Mouse (Mus musculus) forebrain, embryonic 13.5 days (tissue): ENCODE results near the gene Rcl1. TPM values are rescaled to one million over a fixed set of nuclear protein-coding genes. Genes with fewer than 3 reads are reported as not detected.

Experiments
- ATAC-seq: fragments of 200-750 bp; cut with Nextera tagmentation; 2 replicates; pipeline ENCODE4 v1.8.0; 2017
- H3K27ac ChIP-seq: fragments of 300-500 bp; sonication (generic); 2 replicates; pipeline ENCODE4 v1.5.1; 2015; ENCODE audit warnings: inconsistent platforms, mild to moderate bottlenecking, moderate library complexity
- H3K27me3 ChIP-seq: fragments of 300-500 bp; sonication (generic); 2 replicates; pipeline ENCODE4 v1.6.1; 2015; ENCODE audit warnings: mild to moderate bottlenecking, inconsistent platforms
- H3K36me3 ChIP-seq: fragments of 300-500 bp; sonication (generic); 2 replicates; pipeline ENCODE4 v1.6.1; 2015; ENCODE audit warnings: mild to moderate bottlenecking, inconsistent platforms; ENCODE audit not compliant: poor library complexity, severe bottlenecking
- H3K4me1 ChIP-seq: fragments of 300-500 bp; sonication (generic); 2 replicates; pipeline ENCODE4 v1.6.1; 2015; ENCODE audit warnings: inconsistent platforms
- H3K4me2 ChIP-seq: fragments of 300-500 bp; sonication (generic); 2 replicates; pipeline ENCODE4 v1.6.1; 2015; ENCODE audit warnings: inconsistent platforms, mild to moderate bottlenecking, moderate library complexity
- H3K4me3 ChIP-seq: fragments of 300-500 bp; sonication (generic); 2 replicates; pipeline ENCODE4 v1.5.1; 2015; ENCODE audit warnings: mild to moderate bottlenecking, inconsistent platforms
- H3K9ac ChIP-seq: fragments of 300-500 bp; sonication (generic); 2 replicates; pipeline ENCODE4 v1.6.1; 2015; ENCODE audit warnings: mild to moderate bottlenecking, inconsistent platforms
- H3K9me3 ChIP-seq: fragments of 300-500 bp; sonication (generic); replicated peaks from 2 replicates; pipeline ENCODE4 v1.6.1; 2016; ENCODE audit warnings: inconsistent platforms
- WGBS: fragments of 180-500 bp; shearing (Covaris S2); methylation state at CpG from one replicate; pipeline ENCODE4 v1.1.7; 2015; 5-methylcytosine and 5-hydroxymethylcytosine counted together
- microRNA counts: library from miRNA; unstranded; fragments of <30 nt; microRNA quantifications from one replicate; lab custom pipeline; 2016
- microRNA-seq: library from miRNA; unstranded; fragments of <30 nt; microRNA quantifications from one replicate; pipeline ENCODE4, GENCODE M21; 2016
- polyA plus RNA-seq: library from polyadenylated mRNA; unstranded; fragments of >200 nt; fragmentation: Nextera tagmentation; extraction: Ambion mirVana; gene quantifications from 2 replicates; pipeline ENCODE4 v1.2.1, GENCODE M21; 2015

The Rcl1 gene
- polyA plus RNA-seq, 1 experiment from 2014 or later = 37.7 TPM

GRCm38 (mm10) chr19:29158486-29158885 is 57.3 kb downstream of the Rcl1 start:
- no peak overlapping the region for H3K27ac ChIP-seq
- 86% methylated on average over 3 of the region's 3 CpGs for WGBS

GRCm38 (mm10) chr19:29163817-29164527 is 62.8 kb downstream of the Rcl1 start:
- H3K4me2 ChIP-seq = no peak overlapping the region
- 92% methylated on average over 4 of the region's 4 CpGs for WGBS
- H3K4me3 ChIP-seq = no peak overlapping the region
- H3K9ac ChIP-seq = no peak overlapping the region
- no peak overlapping the region for H3K27ac ChIP-seq
- no peaks in the 10 kb centered on the region for H3K36me3 ChIP-seq
- no peaks in the 10 kb centered on the region for H3K27me3 ChIP-seq
- H3K4me1 ChIP-seq = peaks cover 7% of the 10 kb centered on the region; the same call in 1 of the 2 replicates
- no peaks in the 10 kb centered on the region for H3K9me3 ChIP-seq
- no peak for ATAC-seq

More at GRCm38 (mm10) chr19:29158486-29158885, 57.3 kb downstream of the Rcl1 start:
- Histone ChIP-seq H3K27me3 (no peaks in the 10 kb centered on the region), H3K4me1 (no peaks in the 10 kb centered on the region), H3K36me3 (no peaks in the 10 kb centered on the region), H3K9ac (no peak overlapping the region), H3K4me2 (no peak overlapping the region), H3K4me3 (no peak overlapping the region), H3K9me3 (no peaks in the 10 kb centered on the region)
- ATAC-seq = no peak

DNA sequence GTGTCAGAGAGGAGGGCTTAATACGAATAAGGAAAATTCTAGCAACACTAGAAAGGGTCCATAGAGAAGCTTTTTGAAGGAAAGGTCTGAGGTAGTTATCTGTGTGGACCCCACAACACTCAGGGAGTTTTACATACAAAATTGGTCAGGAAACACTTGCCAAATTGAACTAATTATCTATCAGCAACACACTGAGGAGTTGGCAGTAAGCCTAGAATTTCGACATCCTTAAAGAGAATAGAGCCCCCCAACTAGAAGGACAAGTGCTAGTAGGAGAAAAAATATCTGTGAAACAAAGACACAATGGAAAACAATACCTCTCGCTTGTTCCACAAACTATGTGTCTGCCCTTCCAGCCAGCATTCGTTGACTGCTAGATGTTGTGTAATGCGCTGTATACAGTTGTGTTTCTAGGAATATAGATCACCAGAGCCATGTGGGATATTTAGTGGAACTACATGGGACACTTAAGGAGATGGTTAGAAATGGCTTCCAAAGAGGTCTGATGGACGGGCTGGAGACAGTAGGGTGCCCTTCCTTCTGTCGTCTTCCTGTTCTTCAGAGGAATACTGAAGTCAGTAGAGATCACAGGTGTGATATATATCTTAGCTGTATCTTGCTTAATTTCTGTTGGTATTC is 63.5 kb downstream of the Rcl1 start:
- no peaks in the 10 kb centered on the region for H3K9me3 ChIP-seq
- no peak overlapping the region for H3K9ac ChIP-seq
- H3K27ac ChIP-seq = no peak overlapping the region
- H3K4me3 ChIP-seq = no peak overlapping the region
- H3K4me1 ChIP-seq = peaks cover 7% of the 10 kb centered on the region; the same call in 1 of the 2 replicates
- no peaks in the 10 kb centered on the region for H3K36me3 ChIP-seq
- WGBS = 71% methylated on average over 7 of the region's 7 CpGs
- H3K27me3 ChIP-seq = no peaks in the 10 kb centered on the region
- no peak overlapping the region for H3K4me2 ChIP-seq
- ATAC-seq = no peak

- H3K27ac ChIP-seq = no peak overlapping the region
- 83% methylated on average over 6 of the region's 6 CpGs for WGBS
- H3K9me3 ChIP-seq = no peaks in the 10 kb centered on the region
- H3K4me1 ChIP-seq = peaks cover 7% of the 10 kb centered on the region; the same call in 1 of the 2 replicates
- no peak for ATAC-seq
- no peak overlapping the region for H3K4me3 ChIP-seq
- H3K36me3 ChIP-seq = no peaks in the 10 kb centered on the region
- H3K27me3 ChIP-seq = no peaks in the 10 kb centered on the region
- H3K4me2 ChIP-seq = no peak overlapping the region
- no peak overlapping the region for H3K9ac ChIP-seq
Observed at GRCm38 (mm10) chr19:29167938-29168337, 66.8 kb downstream of the Rcl1 start.

GRCm38 (mm10) chr19:29180336-29180735 is 79.2 kb downstream of the Rcl1 start:
- H3K36me3 ChIP-seq = no peaks in the 10 kb centered on the region
- H3K27me3 ChIP-seq = no peaks in the 10 kb centered on the region
- no peak for ATAC-seq
- no peak overlapping the region for H3K27ac ChIP-seq
- H3K4me2 ChIP-seq = no peak overlapping the region
- H3K4me3 ChIP-seq = no peak overlapping the region
- H3K4me1 ChIP-seq = 0 out of 2 replicates have a peak, but pooled peaks cover 3% of the 10 kb centered on the region
- no peaks in the 10 kb centered on the region; the same call in 1 of the 2 replicates for H3K9me3 ChIP-seq
- WGBS = 91% methylated on average over 4 of the region's 4 CpGs
- no peak overlapping the region for H3K9ac ChIP-seq

GRCm38 (mm10) chr19:29182166-29182565 is 81.0 kb downstream of the Rcl1 start:
- Histone ChIP-seq H3K9me3 (no peaks in the 10 kb centered on the region; the same call in 1 of the 2 replicates), H3K9ac (no peak overlapping the region), H3K27ac (no peak overlapping the region), H3K4me2 (no peak overlapping the region), H3K27me3 (no peaks in the 10 kb centered on the region), H3K4me3 (no peak overlapping the region), H3K36me3 (no peaks in the 10 kb centered on the region), H3K4me1 (0 out of 2 replicates have a peak, but pooled peaks cover 3% of the 10 kb centered on the region)
- WGBS = 89% methylated on average over 5 of the region's 5 CpGs
- ATAC-seq = no peak

GRCm38 (mm10) chr19:29185122-29185521 is 83.9 kb downstream of the Rcl1 start:
- Histone ChIP-seq H3K4me3 (no peak overlapping the region), H3K9ac (no peak overlapping the region), H3K9me3 (no peaks in the 10 kb centered on the region), H3K27me3 (no peaks in the 10 kb centered on the region), H3K36me3 (no peaks in the 10 kb centered on the region), H3K4me2 (no peak overlapping the region), H3K4me1 (0 out of 2 replicates have a peak, but pooled peaks cover 3% of the 10 kb centered on the region), H3K27ac (no peak overlapping the region)
- WGBS = 12% methylated on average over 7 of the region's 7 CpGs
- ATAC-seq = no peak

DNA sequence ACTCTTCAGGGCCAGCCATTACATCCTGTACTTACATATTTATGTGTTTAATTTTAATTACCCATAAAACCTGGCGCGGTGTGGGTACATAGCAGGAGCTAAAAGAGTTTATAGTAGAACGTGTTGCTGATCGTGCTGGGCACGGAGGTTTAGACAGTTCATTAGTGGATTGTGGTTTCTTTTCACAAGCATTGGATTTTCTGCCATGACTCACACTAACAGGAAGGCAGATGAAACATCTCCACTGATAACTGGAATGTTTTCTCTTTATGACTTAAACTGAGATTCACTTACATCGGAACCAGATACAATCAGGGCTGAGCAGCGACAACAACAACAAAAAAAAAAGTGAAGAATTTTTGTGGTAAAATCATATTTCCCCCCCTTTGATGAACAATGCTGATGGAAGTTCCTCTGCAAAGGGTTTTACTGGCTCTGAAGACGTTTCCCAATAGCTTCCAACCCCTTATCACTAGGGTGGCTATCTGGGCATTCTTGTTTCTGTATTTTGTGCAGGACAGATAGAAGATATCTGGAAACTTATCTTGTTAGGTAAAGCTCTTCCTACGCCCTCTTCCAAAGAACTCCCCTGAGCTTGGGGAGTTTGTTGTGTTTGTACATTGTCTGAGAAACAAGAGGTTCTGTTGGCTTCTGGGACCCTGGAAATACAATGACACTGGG is 84.5 kb downstream of the Rcl1 start:
- Histone ChIP-seq H3K9ac (no peak overlapping the region), H3K9me3 (no peaks in the 10 kb centered on the region), H3K27ac (no peak overlapping the region), H3K36me3 (no peaks in the 10 kb centered on the region), H3K4me2 (no peak overlapping the region), H3K4me1 (0 out of 2 replicates have a peak, but pooled peaks cover 3% of the 10 kb centered on the region), H3K4me3 (no peak overlapping the region), H3K27me3 (no peaks in the 10 kb centered on the region)
- ATAC-seq = no peak
- 57% methylated on average over 9 of the region's 9 CpGs for WGBS

DNA sequence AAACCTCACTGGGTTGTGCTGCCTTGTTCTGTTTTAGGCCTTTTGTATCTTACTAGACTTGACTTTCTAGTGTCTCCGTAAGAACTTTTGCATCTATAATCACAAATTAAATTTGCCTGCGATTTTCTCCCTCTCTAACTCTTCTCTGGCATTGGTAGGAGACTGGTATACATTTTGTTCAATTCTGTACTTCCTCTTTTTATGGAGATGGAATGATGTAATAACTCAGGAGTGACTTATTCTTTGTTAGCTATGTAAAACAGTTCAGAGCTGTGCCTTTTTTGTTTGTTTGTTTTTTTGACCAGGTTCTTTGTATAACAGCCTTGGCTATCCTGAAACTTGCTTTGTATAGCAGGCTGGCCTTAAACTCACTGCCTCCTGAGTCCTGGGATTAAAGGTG is 87.7 kb downstream of the Rcl1 start:
- H3K4me2 ChIP-seq = no peak overlapping the region
- no peak overlapping the region for H3K9ac ChIP-seq
- ATAC-seq = no peak
- no peaks in the 10 kb centered on the region for H3K36me3 ChIP-seq
- H3K9me3 ChIP-seq = no peaks in the 10 kb centered on the region
- WGBS = 91% methylated on average over 2 of the region's 2 CpGs
- 0 out of 2 replicates have a peak, but pooled peaks cover 3% of the 10 kb centered on the region for H3K4me1 ChIP-seq
- H3K27me3 ChIP-seq = no peaks in the 10 kb centered on the region
- H3K27ac ChIP-seq = no peak overlapping the region
- H3K4me3 ChIP-seq = no peak overlapping the region

MicroRNAs within 50 kb of the gene (microRNA counts, 519-probe panel; counts per million panel counts)
- 3,556 counts per million, percentile 73 among the panel's probes with 10 or more counts for microRNA mmu-miR-101b (lab: Ali Mortazavi, UCI)

Small RNA genes within 50 kb of the gene (microRNA-seq; reads per million reads assigned to microRNA genes)
- 1,995 reads per million, percentile 83 among the genes with 10 or more reads in this experiment for gene Mir101b

Other genes starting within 250 kb of the Rcl1 start
- gene Plpp6, start 137.4 kb upstream of the Rcl1 start, polyA plus RNA-seq = 5.3 and 5.5 TPM in 2 replicates
- 0.79 and 1.6 TPM in 2 replicates for gene 4430402I18Rik, start 133.6 kb upstream of the Rcl1 start, polyA plus RNA-seq
- gene Cdc37l1, start 111.0 kb upstream of the Rcl1 start, polyA plus RNA-seq = 47.4 and 50.7 TPM in 2 replicates
- gene Ak3, start 53.4 kb upstream of the Rcl1 start, polyA plus RNA-seq = 57.7 and 59.5 TPM in 2 replicates
- gene Jak2, start 150.5 kb downstream of the Rcl1 start, polyA plus RNA-seq = 10.1 and 10.7 TPM in 2 replicates
- gene Insl6, start 224.0 kb downstream of the Rcl1 start, polyA plus RNA-seq = 3.4 and 3.6 TPM in 2 replicates
- gene Rln1, start 233.3 kb downstream of the Rcl1 start, polyA plus RNA-seq = 1.6 TPM in 2 replicates